Mouse (Mus musculus) right cerebral cortex, postnatal 4 days (tissue): ENCODE data around the gene Oaf.

Experiments used
- DNase-seq: peaks from one replicate; pipeline ENCODE4 v3.0.0-alpha.2; 2022

Oaf gene

DNA sequence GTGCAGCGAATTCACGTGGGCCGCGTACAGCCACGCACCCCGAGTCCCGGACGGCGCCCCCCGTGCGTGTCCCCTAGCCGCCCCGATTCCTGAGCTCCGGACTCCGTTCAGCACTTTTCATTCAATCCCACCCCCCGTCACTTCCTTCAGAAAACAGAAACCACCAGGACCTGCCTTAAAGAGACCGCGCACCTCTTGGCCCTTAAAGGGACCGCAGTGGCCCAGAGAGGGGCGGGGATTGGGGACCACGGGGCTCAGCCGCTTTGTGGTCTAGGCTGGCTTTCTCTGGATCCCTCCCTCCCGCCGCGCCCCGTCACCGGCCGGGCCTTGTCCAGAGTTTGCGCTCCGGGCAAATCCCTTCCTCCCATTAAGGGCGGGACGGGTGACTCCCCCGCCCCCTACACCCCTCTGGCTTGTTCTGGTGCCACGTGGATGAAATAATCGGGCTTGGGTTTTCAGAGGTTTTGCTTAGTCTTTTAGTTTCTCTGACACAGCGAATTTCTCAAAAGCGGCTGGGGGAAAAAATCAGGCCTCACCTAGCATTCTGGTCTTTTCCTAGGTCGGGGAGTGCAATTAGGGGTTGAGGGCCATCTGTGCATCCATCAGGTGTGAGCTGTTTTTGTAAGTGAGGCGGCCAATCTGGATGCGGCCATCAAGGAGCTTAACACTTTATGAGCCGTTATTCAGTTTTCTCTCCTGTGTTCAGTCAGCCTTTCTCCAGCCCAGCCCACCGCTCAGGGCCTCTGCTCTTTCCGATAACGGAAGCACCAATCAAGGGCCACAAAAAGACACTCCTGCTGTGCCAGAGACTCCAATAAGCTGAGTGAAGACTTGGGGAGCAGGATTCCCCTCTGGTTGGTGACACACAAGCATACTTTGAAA, at the start of gene Oaf:
Oaf (minus strand) TSS at position 200 of the 882 bp plus-strand sequence.
- DNase-seq, result peak; percentile 47

DNA sequence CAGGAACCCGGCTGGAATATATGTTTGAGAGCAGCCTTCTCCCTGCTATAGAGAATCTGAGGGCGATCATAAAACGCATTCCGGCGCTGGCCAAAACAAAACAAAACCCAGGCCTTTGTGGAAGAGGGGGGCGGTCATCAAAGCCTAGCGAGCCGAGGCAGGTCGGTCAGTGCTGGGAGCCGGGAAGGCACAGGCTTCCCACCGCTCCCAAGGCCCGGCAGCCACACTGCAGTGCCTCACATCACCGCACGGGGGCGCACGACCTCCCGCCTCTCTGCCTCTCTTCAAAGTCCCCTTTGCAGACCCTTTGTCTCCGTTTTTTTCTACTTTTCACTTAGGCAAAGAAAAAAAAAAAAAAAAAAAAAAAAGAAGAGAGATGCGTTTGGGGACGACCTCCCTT, 47.2 kb upstream of the Oaf start:
- DNase-seq, result peak; percentile 77

DNA sequence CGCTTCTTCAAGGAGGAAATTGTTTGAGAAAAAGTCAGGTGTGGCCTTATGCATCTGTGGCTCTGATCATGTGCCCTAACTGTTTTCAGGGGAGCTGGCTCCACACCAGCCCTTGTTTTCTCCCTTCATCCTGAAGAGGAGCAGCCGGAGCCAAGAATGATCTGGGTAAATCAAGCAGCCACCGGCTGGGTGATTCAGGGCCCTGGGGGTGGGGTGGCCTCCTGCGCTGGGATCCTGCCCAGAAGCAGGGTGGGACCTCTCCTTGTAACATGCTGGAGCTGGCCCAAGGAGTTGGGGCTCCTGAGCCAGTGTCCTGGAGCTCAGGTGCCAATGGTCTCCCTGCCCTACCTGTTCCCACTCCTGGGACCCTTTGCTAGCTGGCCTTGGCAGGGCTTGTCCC, 45.6 kb upstream of the Oaf start:
- DNase-seq, result no peak

DNA sequence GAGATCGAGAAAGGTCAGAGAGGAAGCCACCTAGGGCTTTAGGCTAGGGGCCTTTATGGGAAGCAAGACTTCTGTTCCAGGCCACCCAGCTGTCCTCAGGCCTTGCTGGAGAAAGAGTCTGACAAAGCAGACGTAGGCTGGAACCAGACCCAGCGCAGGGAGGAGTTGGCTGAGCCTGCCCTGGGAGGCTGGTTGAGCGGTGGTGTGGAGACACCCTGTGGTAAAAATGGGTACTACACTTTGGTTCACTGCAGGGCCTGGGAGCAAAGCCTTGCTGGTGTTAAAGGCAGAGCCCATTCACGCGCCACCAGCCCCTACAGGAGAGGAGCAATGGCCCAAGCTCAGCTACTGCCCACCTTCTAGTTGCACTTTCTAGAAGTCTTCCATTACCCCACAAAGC, 44.6 kb upstream of the Oaf start:
- DNase-seq, result peak; percentile 80

DNA sequence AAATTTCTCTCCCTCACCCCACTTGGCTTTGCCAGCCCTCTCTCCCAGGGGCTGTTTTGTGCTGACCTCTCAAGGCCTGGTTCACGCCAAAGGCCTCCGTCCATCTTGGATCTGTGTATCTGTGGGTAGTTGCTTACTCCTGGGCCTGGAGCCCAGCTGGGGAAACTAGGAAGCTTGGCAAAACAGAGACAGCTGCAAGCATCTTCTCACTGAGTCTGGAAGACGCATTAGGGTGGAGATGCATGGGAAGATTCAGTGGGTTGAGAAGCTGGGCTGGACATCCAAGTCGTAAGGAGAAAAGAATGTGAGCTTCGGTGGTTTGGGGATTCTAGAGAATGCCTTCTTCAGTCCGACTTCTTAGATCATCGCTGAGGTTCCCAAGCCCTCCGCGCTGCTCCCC, 34.0 kb upstream of the Oaf start:
- no peak for DNase-seq

DNA sequence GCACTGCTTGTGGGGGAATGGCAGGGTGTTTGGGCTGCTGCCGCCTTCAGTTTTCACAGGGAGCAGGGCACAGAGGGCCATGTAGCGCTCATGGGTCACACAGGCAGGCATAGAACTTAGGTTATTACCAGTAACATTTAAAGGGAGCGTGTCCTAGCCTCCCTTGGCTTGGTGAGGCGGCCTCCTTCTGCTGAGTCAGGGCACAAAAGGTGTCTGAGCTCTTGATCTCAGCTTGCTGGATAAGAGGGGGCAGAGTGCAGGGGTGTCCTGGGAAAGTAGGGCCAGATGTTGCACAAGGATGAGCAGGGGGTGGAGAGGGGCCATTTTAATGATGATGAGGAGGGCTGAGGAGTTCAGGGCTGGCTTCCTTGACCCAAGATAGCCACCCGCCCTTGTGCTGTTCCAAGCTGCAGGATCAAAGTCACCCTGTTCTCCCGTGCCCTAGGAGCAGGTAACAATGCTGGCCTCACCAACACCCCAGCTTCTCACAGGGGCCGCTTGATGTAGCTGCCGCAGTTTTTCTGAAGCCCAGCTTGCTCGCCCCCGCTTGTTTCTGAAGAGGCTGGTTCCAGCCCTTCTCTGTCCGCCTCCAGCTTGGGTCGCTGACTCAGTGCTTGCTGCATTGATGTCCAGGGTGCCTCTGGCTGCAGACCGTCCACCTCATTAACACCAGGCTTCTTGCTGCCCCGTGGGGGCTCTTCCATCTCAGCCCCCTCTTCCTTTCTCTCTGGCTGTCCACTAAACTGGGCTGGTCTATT, 32.2 kb upstream of the Oaf start:
- DNase-seq, result no peak

DNA sequence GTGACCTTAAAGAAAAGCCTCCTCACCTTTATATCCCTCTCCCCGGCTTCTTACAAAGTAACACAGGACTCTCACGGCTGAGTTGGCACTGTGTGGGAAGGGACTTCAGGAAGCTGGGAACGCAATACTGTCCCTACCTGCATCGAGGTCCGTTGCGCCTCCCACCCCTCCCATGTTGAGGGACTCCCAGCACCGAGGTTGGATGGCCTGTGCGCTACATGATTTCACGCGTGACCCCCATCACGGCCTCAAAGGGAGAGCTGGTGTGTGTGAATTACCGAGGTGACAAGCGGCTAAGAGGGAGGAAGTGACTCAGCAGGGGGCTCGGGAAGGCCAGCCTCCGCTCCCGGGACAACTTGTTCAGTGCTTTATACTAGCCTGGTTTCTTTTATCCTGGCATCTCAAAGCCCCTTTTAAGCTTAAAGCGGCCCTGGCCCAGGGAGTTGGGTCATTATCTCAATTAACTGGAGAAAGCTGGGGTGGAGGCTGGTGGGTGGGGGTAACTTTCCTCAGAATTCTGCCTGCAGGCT, 31.1 kb upstream of the Oaf start:
- no peak for DNase-seq

DNA sequence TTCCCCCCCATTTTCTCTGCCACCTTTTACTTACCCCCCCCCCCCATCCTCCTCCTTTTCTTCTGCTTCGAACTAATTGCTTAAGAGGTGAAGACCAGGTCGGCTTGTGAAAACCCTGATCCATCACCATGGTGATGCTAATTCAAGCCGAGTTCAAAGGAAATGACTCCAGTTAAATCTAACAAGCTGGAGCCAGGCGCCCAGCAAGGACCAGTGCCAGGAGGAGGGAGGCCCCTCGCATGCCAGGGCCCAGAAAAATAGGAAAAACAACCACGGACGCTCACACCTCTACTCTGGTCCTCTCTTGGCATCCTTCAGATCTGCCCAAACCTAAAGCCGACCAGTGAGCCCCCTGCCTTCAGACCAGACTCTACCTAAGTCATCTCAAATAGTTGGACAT, 29.5 kb upstream of the Oaf start:
- peak; percentile 30 for DNase-seq

DNA sequence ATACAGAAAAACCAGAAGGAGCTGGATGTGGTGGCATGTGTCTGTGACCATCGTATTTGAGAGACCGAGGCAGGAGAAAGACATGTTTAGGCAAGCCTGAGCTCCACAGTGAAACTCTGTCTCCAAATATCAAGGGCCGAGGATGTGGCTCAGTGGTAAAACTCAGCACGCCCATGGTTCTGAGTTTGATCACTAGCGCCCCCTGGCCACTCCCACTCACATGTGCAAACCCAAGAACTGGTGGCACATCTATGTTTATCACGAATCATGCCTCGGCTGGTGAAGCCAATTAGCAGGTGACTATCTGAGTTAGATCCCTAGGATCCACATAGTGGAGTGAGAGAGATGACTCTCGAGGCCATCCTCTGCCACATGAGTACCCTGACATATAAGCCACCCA, 27.6 kb upstream of the Oaf start:
- DNase-seq, result no peak

DNA sequence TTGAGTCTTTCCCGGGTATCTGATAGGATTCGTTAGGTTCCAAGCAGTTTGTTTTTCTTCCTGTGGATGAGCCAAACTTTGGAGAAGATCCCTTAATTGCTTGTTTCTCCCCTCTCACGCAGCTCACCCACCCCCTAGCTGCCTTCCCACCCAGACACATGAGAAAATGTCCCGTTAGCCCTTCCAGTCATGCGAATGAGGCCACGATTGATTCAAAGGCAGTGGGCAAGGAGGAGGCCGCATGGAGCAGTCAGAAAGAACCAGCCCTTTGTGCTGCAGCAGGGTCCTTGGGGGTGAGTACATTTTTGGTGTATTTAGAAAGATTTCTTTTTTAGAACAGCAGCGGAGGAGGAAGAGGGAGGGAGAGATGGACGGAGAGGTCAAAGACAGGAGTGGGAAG, 25.5 kb upstream of the Oaf start:
- DNase-seq, result no peak

DNA sequence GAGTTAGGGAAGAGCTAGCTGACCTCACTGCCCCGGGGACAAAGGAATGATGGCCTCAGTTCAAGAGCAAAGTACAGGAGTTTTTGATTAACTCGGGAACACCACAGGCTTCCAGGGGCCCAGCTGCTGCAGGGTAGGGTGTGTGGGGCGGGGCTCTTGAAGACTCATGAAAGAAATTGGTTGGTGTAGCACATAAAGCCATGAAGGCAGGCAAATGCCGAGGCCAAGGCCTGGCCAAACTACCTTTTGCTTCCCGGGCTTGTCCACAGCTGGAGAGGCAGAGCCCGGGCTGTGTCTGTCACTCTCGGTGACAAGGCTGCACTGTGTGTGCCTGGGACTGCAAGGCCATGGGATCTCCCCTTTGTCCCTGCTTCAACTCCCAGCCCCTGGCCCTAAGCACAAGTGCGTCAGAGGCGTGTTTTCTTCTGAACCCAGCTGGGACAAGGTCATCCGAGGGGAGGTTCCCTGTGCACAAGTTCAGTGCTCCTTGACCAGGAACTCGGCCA, 24.3 kb upstream of the Oaf start:
- DNase-seq, result no peak

DNA sequence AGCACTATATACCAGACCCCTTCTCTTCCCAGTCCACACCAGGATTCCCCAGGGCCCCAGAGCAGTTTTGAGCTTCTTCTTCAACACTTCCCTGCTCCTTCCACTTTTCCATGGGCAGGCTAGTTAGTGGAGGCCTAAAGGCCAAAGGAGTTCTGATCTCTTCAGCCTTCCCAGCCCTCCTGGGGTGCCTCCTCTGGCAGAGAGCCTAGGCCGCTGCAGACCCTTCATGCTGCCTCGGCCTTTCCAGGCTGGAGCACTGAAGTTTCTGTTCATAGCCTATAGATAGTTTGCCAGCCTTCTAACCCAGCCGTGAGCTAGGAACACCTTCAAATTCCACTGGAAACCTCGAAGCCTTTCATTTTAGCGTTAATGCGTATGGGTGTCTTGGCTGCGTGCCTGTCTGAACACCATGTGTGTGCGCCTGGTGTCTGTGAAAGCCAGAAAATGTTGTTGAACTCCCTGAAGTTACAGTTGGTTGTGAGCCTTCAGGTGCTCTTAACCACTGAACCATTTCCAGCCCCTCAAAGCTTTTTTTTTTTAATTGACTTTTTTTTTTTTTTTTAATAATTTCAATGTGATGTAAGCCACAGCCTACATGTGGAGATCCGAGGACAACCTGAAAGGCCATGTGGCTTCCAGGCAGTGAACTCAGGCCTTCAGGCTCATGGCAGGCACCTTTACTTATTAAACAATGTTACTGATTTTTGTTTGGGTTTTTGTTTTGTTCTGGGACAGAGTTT, 23.3 kb upstream of the Oaf start:
- no peak for DNase-seq

DNA sequence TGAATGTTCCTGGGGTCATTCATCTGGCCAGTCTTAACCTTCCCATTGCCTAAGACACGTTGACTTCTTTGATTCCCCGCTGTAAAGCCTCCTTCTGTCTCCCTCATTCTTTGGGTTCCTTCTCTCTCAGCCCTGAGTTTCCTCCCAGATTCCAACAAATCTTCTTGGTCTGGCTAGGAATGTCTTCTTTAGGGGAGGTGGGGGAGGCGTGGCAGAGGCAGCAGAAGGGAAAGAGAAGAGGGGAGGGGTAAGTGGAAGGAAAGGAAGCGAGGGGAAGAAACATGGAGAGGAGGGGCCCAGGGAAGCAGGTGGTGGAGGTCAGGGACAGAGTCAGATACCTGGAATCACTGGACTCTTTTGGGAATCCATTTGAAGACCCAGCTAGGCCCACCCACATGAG, 22.7 kb upstream of the Oaf start:
- no peak for DNase-seq

DNA sequence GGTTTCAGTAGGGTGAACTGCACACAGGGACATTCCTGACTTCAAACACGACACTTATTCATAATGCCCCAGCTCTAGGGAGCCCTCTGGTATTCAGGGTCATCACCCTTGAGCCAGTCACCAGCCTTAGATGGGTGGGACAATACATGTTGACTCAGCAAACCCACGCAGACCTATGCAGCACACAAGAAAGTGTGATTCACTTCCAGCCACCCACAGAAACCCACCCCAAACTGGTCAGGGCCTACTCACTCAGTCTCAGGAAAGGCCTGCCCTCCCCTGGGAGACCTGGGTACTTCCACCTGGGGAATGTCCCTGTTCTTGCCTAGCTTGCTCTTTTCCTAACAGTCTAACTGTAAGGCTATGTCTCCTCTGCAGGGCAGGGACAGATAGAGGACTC, 22.2 kb upstream of the Oaf start:
- no peak for DNase-seq

DNA sequence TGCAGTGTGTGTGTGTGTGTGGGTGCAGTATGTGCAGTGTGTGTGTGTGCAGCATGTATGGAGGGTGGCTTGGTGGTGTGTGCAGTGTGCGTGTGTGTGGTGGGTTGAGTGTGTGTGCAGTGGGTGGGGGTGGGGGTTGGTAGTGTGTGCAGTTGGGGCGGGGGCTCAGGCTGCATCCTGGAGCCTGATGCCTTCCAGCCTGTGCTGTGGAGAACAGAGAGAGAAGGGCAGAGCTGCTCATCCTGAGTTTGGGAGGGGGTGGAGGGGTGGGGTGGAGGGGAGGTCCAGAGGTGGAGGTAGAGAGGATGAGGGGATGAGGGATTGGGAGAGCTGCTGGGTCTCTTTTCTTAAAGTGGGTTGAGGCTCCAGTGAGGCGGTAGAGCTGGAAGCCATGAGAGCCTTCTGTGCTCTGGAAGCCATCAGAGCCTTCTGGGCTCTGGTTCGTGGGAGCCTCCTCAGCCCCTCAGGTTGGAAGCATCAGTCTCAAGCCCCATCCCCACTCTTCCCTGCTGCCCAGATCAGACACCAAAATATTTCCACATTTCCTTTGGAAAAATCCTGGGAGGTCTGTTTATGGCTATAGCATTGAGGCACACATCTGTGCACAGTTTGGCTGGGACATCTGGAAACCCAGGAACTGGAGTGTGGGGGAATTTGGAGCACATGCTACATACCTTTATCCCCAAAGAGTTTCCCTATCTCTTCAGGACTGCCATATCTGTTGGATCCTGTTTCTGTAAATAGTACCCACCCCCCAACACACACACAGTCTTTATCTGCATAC, 21.6 kb upstream of the Oaf start:
- DNase-seq, result no peak

DNA sequence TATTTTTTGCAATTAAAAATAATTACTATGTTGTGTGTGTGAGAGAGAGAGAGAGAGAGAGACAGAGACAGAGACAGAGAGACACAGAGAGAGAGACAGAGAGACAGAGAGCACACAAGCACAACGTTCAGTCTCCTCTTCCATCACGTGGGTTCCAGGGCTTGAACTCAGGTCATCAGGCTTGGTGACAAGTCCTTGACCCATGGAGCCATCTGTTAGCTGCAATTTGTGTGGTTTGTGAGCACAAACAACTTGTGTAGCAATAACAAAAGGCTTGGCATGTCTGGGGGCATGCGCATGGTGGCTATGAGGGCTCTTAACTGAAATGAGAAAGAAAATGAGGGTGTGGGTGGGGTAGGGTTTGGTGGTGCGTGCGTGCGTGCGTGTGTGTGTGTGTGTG, 20.9 kb upstream of the Oaf start:
- DNase-seq, result no peak

DNA sequence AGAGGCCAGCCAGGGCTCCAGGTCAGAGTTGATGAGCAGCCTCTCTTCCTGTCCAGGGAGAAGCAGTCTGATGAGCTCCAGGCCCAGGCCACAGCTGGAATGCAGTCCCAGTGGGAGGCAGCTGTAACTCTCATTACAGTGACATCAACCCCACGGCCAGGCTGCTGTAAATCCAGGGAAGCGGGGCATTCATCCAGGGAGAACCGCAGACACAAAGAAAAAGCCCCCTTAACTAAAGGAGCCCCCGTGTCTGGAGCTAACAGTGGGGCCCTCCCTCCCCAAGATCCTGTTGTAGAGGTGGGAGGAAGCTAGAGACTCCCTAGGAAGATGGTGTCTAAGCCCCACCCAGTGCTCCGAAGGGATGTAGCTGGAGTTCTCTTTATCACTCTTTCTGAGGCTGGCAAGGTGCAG, 13.6 kb upstream of the Oaf start:
- DNase-seq, result no peak

DNA sequence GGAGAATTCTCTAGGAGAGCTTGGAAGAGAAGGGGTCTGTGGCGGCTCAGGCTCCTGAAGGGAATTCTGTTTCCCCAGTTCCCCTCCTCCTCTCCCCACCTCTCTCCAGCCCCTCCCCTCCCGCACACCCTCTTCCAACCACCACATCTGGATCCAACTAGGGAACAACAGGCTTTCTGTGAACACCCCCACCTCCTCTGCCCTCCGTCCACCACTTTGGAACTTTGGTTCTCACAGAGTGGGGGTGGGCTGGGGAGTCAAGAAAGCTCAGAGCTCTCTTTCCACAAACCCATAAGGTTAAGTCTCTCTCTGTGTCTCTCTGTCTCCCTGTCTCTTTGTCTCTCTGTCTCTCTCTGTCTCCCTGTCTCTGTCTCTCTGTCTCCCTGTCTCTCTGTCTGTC, 13.1 kb upstream of the Oaf start:
- DNase-seq, result no peak

DNA sequence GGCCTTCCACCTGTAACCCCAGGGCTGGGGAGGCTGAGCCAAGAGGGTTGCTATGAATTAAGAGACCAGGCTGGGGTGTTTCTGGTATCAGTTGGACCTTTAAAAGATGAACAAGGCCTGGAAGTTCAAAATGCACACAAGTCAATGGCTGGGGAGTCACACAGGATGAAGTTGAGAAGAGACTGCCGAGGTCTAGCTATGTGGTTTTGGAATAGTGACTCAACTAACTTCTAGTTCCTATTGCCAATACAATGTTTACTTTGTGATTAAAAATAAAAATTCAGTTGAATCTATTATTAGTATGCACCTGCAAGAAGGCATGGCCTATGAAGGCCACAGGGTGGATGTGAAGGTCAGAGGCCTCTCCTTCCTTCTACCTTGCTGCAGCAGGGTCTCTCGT, 12.1 kb upstream of the Oaf start:
- DNase-seq, result no peak

DNA sequence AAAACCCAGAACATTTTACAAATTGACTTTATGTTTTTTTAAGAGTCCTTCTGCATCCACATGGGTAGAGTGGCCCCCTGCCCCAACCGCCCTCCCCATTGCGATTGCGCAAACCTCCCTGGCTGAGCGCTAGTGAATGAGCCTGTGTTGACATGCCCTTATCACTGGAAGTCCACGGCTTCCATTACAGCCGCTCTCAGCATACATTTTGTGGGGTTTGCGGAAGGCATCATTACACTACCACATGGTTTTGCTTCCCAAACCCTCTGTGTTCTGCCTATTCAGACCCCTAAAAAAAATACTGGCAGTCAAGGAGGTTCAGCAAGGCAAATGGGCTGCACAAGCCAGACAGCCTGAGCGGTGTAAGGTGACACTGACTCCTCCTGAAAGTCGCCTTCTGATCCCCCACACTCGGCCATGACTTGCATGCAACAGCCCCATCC, 7.0 kb upstream of the Oaf start:
- DNase-seq, result no peak

DNA sequence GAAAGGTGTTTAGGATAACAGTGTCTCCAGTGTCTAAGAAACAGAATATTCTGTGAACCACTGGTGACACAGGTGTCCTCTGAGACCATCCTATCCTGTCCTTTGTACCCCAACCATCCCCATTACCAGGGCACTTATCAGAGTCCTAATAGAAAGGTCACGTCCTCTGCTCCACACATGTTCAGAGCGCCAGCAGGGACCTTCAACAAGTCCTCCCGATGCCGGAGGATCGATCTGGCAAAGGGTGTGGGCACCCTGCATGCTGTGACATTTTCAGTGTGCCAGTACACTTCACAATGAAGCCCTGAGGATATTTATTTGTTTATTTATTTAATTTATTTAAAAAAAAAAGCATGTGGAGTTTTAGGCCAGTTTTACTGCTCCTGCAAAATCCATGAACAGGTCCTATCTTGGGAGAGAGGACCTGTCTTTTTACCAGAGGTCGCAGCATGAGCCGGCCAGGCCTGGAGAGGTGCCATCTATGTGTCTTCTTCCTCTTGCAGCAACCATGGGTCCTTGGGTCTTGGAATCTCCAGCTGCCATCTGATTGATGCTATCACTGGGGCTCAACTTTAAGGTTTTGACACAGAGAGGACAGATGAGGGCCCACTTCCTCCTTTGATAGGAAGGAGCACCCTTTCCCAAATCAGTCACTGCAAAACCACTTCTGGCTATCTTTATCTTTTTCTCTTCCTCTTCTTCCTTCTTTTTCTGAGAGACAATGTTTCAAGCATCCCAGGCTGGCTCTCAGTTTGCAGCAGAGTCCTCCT, 6.3 kb upstream of the Oaf start:
- DNase-seq, result no peak

DNA sequence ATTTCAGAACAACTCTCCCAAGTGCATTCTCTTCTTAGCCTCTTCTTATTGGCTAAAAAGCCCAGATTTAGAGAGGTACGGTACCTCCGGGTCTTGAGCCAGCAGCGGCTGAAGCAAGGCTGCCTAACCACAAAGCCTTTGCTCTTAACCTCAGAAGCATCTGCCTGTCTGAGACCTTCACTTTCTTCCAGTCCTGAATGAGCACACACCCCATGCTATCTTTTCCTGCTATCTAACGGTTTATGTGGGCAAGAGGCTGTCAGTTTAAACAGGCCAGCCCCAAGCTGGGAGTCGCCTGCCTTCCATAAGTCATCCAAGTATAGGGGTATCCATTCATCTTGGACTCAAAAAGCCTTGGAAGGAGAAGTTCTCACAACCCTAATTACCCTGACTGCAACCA, 2.7 kb upstream of the Oaf start:
- no peak for DNase-seq
